Mouse (Mus musculus) liver, embryonic 14.5 days (tissue): ENCODE data around the gene Pced1b.

Experiments
- CTCF ChIP-seq: IDR thresholded peaks from 2 replicates; pipeline ENCODE4 v1.5.1; 2016; ENCODE audit warnings: antibody characterized with exemption, low read depth, control low read depth
- EP300 ChIP-seq: IDR thresholded peaks from 2 replicates; pipeline ENCODE4 v1.6.1; 2016; ENCODE audit warnings: antibody characterized with exemption, low read depth

DNA sequence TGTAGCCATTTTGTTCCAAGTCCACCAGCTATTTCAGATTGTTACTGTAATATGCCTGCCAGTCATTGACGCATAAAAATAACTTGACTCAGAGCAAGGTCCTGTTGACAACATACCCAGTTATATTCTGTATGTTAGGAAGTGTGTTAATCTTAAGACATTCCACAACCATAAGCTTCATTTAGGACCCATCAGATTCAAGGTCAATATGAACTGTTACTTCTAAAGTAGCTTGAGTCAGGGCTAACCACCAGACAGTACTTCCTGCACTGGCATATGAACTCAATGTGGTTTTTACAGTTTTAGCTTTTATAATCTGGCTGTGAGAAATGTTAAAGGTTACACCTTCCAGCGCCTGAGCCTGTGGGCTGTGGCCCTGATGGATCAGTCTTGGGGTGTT lies 173.4 kb downstream of the Pced1b start:
- TF ChIP-seq CTCF = no peak
- TF ChIP-seq EP300 = no peak
